Mouse (Mus musculus) hindbrain, embryonic 11.5 days (tissue): ENCODE results near the gene Mgat3. TPM values are rescaled to one million over a fixed set of nuclear protein-coding genes. Genes with fewer than 3 reads are reported as not detected.

ENCODE experiments used
- ATAC-seq: fragments of 200-750 bp; cut with Nextera tagmentation; 2 replicates; pipeline ENCODE4 v1.8.0; 2017; ENCODE audit warnings: mild to moderate bottlenecking, moderate TSS enrichment, moderate library complexity; ENCODE audit not compliant: low FRiP score
- DNase-seq: peaks from one replicate; pipeline ENCODE4 v3.0.0-alpha.2; 2015; ENCODE audit warnings: low spot score
- H3K27ac ChIP-seq: fragments of 300-500 bp; sonication (generic); 2 replicates; pipeline ENCODE4 v1.5.1; 2014; ENCODE audit warnings: mild to moderate bottlenecking, low read depth, low read length
- H3K27me3 ChIP-seq: fragments of 300-500 bp; sonication (generic); 2 replicates; pipeline ENCODE4 v1.6.1; 2014; ENCODE audit warnings: mild to moderate bottlenecking, low read length, moderate library complexity, mixed read lengths; ENCODE audit not compliant: control insufficient read depth, insufficient read depth
- H3K36me3 ChIP-seq: fragments of 300-500 bp; sonication (generic); 2 replicates; pipeline ENCODE4 v1.6.1; 2014; ENCODE audit warnings: mild to moderate bottlenecking, low read length, moderate library complexity, mixed read lengths; ENCODE audit not compliant: control insufficient read depth, insufficient read depth
- H3K4me1 ChIP-seq: fragments of 300-500 bp; sonication (generic); replicated peaks from 2 replicates; pipeline ENCODE4 v1.6.1; 2014; ENCODE audit warnings: low read length, mixed read lengths; ENCODE audit not compliant: control insufficient read depth, insufficient read depth
- H3K4me2 ChIP-seq: fragments of 300-500 bp; sonication (generic); replicated peaks from 2 replicates; pipeline ENCODE4 v1.6.1; 2014; ENCODE audit warnings: mild to moderate bottlenecking, low read depth, low read length
- H3K4me3 ChIP-seq: fragments of 300-500 bp; sonication (generic); 2 replicates; pipeline ENCODE4 v1.5.1; 2014; ENCODE audit warnings: low read depth, low read length
- H3K9ac ChIP-seq: fragments of 300-500 bp; sonication (generic); 2 replicates; pipeline ENCODE4 v1.6.1; 2014; ENCODE audit warnings: low read depth, low read length
- H3K9me3 ChIP-seq: fragments of 300-500 bp; sonication (generic); 2 replicates; pipeline ENCODE4 v1.6.1; 2016; ENCODE audit warnings: low read length; ENCODE audit not compliant: control insufficient read depth
- WGBS: fragments of 180-500 bp; shearing (Covaris S2); extraction: QIAGEN DNeasy Blood & Tissue Kit; methylation state at CpG from one replicate; pipeline ENCODE4 v1.1.7; 2014; 5-methylcytosine and 5-hydroxymethylcytosine counted together
- polyA plus RNA-seq: library from polyadenylated mRNA; unstranded; fragments of >200 nt; fragmentation: Nextera tagmentation; extraction: Ambion mirVana; gene quantifications from 2 replicates; pipeline ENCODE4 v1.2.1, GENCODE M21; 2014

Mgat3 gene
- polyA plus RNA-seq, 1 experiment from 2014 or later: 9.8 TPM

GRCm38 (mm10) chr15:80173781-80174597, 468 bp downstream of the Mgat3 start:
- peak overlapping the region; percentile 100 for H3K4me3 ChIP-seq
- peak overlapping the region; percentile 90 for H3K27ac ChIP-seq
- peak overlapping the region; percentile 73 for H3K4me2 ChIP-seq
- peak; percentile 58 for DNase-seq
- no peaks in the 10 kb centered on the region for H3K27me3 ChIP-seq
- 0 out of 2 replicates have a peak, but pooled peaks cover 2% of the 10 kb centered on the region for H3K4me1 ChIP-seq
- ATAC-seq: peak; percentile 69
- peak overlapping the region; percentile 98 for H3K9ac ChIP-seq
- 2% methylated on average over 30 of the region's 60 CpGs for WGBS
- H3K36me3 ChIP-seq: no peaks in the 10 kb centered on the region
- no peaks in the 10 kb centered on the region for H3K9me3 ChIP-seq

GRCm38 (mm10) chr15:80174598-80174875, 1.0 kb downstream of the Mgat3 start:
- H3K27ac ChIP-seq: no peak overlapping the region
- no peaks in the 10 kb centered on the region for H3K9me3 ChIP-seq
- H3K4me3 ChIP-seq: peak overlapping the region; percentile 100
- H3K4me2 ChIP-seq: peak overlapping the region; percentile 73
- ATAC-seq: no peak
- no peaks in the 10 kb centered on the region for H3K36me3 ChIP-seq
- no peaks in the 10 kb centered on the region for H3K27me3 ChIP-seq
- H3K4me1 ChIP-seq: 0 out of 2 replicates have a peak, but pooled peaks cover 2% of the 10 kb centered on the region
- no peak for DNase-seq
- WGBS: 1% methylated on average over 5 of the region's 5 CpGs
- peak overlapping the region; percentile 98 for H3K9ac ChIP-seq

- WGBS: 79% methylated on average over 9 of the region's 9 CpGs
- DNase-seq (no peak), ATAC-seq (no peak)
- H3K27ac ChIP-seq: no peak overlapping the region
- no peaks in the 10 kb centered on the region for H3K36me3 ChIP-seq
- peak overlapping the region; percentile 100; the same call in 1 of the 2 replicates for H3K4me3 ChIP-seq
- no peak overlapping the region for H3K9ac ChIP-seq
- H3K27me3 ChIP-seq: no peaks in the 10 kb centered on the region
- peak overlapping the region; percentile 73 for H3K4me2 ChIP-seq
- H3K4me1 ChIP-seq: 0 out of 2 replicates have a peak, but pooled peaks cover 2% of the 10 kb centered on the region
- no peaks in the 10 kb centered on the region for H3K9me3 ChIP-seq
Measured at GRCm38 (mm10) chr15:80175316-80175715, 1.8 kb downstream of the Mgat3 start.

GRCm38 (mm10) chr15:80175756-80176155, 2.2 kb downstream of the Mgat3 start:
- no peak for ATAC-seq
- no peaks in the 10 kb centered on the region for H3K36me3 ChIP-seq
- H3K9ac ChIP-seq: no peak overlapping the region
- 0 out of 2 replicates have a peak, but pooled peaks cover 2% of the 10 kb centered on the region for H3K4me1 ChIP-seq
- H3K27me3 ChIP-seq: no peaks in the 10 kb centered on the region
- DNase-seq: no peak
- no peaks in the 10 kb centered on the region for H3K9me3 ChIP-seq
- no peak overlapping the region for H3K4me3 ChIP-seq
- WGBS: 70% methylated on average over 6 of the region's 6 CpGs
- H3K27ac ChIP-seq: no peak overlapping the region
- peak overlapping the region; percentile 73; the same call in 1 of the 2 replicates for H3K4me2 ChIP-seq

GRCm38 (mm10) chr15:80181561-80181960, 8.0 kb downstream of the Mgat3 start:
- no peak for DNase-seq
- Histone ChIP-seq H3K4me3 (no peak overlapping the region), H3K9me3 (no peaks in the 10 kb centered on the region), H3K27ac (no peak overlapping the region), H3K4me1 (no peaks in the 10 kb centered on the region), H3K36me3 (no peaks in the 10 kb centered on the region), H3K9ac (no peak overlapping the region), H3K4me2 (no peak overlapping the region), H3K27me3 (no peaks in the 10 kb centered on the region)
- 95% methylated on average over 7 of the region's 7 CpGs for WGBS
- no peak for ATAC-seq

GRCm38 (mm10) chr15:80182072-80182700, 8.7 kb downstream of the Mgat3 start:
- no peak overlapping the region for H3K4me3 ChIP-seq
- no peaks in the 10 kb centered on the region for H3K4me1 ChIP-seq
- no peaks in the 10 kb centered on the region for H3K9me3 ChIP-seq
- H3K4me2 ChIP-seq: no peak overlapping the region
- H3K27ac ChIP-seq: no peak overlapping the region
- DNase-seq (no peak), ATAC-seq (no peak)
- no peaks in the 10 kb centered on the region for H3K27me3 ChIP-seq
- H3K36me3 ChIP-seq: no peaks in the 10 kb centered on the region
- 93% methylated on average over 4 of the region's 4 CpGs for WGBS
- H3K9ac ChIP-seq: no peak overlapping the region

GRCm38 (mm10) chr15:80188927-80189326, 15.4 kb downstream of the Mgat3 start:
- 82% methylated on average over 5 of the region's 5 CpGs for WGBS

GRCm38 (mm10) chr15:80190075-80190474, 16.6 kb downstream of the Mgat3 start:
- Histone ChIP-seq H3K36me3 (no peaks in the 10 kb centered on the region), H3K4me1 (peaks cover 3% of the 10 kb centered on the region; the same call in 1 of the 2 replicates), H3K27me3 (no peaks in the 10 kb centered on the region), H3K9me3 (no peaks in the 10 kb centered on the region), H3K4me2 (no peak overlapping the region), H3K4me3 (no peak overlapping the region), H3K9ac (no peak overlapping the region), H3K27ac (no peak overlapping the region)
- DNase-seq: no peak
- ATAC-seq: no peak
- WGBS: 57% methylated on average over 4 of the region's 4 CpGs

More at GRCm38 (mm10) chr15:80188927-80189326, 15.4 kb downstream of the Mgat3 start:
- no peak for DNase-seq
- Histone ChIP-seq H3K27me3 (no peaks in the 10 kb centered on the region), H3K36me3 (no peaks in the 10 kb centered on the region), H3K27ac (no peak overlapping the region), H3K4me3 (no peak overlapping the region), H3K4me1 (peaks cover 3% of the 10 kb centered on the region; the same call in 1 of the 2 replicates), H3K4me2 (no peak overlapping the region), H3K9me3 (no peaks in the 10 kb centered on the region), H3K9ac (no peak overlapping the region)
- no peak for ATAC-seq
